Mouse (Mus musculus) lung, embryonic 15.5 days (tissue): ENCODE measurements around the gene Arih1. TPM values are rescaled to one million over a fixed set of nuclear protein-coding genes. Genes with fewer than 3 reads are reported as not detected.

Experiments used
- ATAC-seq: fragments of 200-750 bp; cut with Nextera tagmentation; 2 replicates; pipeline ENCODE4 v1.8.0; 2017; ENCODE audit warnings: moderate number of reproducible peaks, borderline replicate concordance; ENCODE audit not compliant: low FRiP score, low TSS enrichment; ENCODE audit errors: extremely low read depth
- H3K27ac ChIP-seq: fragments of 300-500 bp; sonication (generic); 2 replicates; pipeline ENCODE4 v1.5.1; 2015; ENCODE audit warnings: moderate library complexity, mild to moderate bottlenecking, inconsistent platforms
- H3K27me3 ChIP-seq: fragments of 300-500 bp; sonication (generic); 2 replicates; pipeline ENCODE4 v1.6.1; 2015; ENCODE audit warnings: inconsistent platforms
- H3K36me3 ChIP-seq: fragments of 300-500 bp; sonication (generic); 2 replicates; pipeline ENCODE4 v1.6.1; 2015; ENCODE audit warnings: inconsistent platforms
- H3K4me1 ChIP-seq: fragments of 300-500 bp; sonication (generic); 2 replicates; pipeline ENCODE4 v1.6.1; 2015; ENCODE audit warnings: inconsistent platforms
- H3K4me2 ChIP-seq: fragments of 300-500 bp; sonication (generic); 2 replicates; pipeline ENCODE4 v1.6.1; 2015; ENCODE audit warnings: inconsistent platforms, mild to moderate bottlenecking, moderate library complexity
- H3K4me3 ChIP-seq: fragments of 300-500 bp; sonication (generic); 2 replicates; pipeline ENCODE4 v1.5.1; 2015; ENCODE audit warnings: mild to moderate bottlenecking, inconsistent platforms
- H3K9ac ChIP-seq: fragments of 300-500 bp; sonication (generic); 2 replicates; pipeline ENCODE4 v1.6.1; 2015; ENCODE audit warnings: inconsistent platforms
- H3K9me3 ChIP-seq: fragments of 300-500 bp; sonication (generic); 2 replicates; pipeline ENCODE4 v1.6.1; 2016; ENCODE audit warnings: inconsistent platforms
- WGBS: fragments of 180-500 bp; shearing (Covaris S2); methylation state at CpG from one replicate; pipeline ENCODE4 v1.1.7; 2015; 5-methylcytosine and 5-hydroxymethylcytosine counted together
- polyA plus RNA-seq: library from polyadenylated mRNA; unstranded; fragments of >200 nt; fragmentation: Nextera tagmentation; extraction: Ambion mirVana; gene quantifications from 2 replicates; pipeline ENCODE4 v1.2.1, GENCODE M21; 2015

Arih1 gene
- polyA plus RNA-seq, 1 experiment from 2014 or later, result 15.3 TPM

- no peak overlapping the region for H3K9ac ChIP-seq
- H3K4me3 ChIP-seq, result no peak overlapping the region
- WGBS, result 68% methylated on average over 1 of the region's 1 CpGs
- no peaks in the 10 kb centered on the region for H3K4me1 ChIP-seq
- no peaks in the 10 kb centered on the region for H3K9me3 ChIP-seq
- H3K4me2 ChIP-seq, result no peak overlapping the region
- no peak overlapping the region for H3K27ac ChIP-seq
- no peaks in the 10 kb centered on the region for H3K27me3 ChIP-seq
- no peak for ATAC-seq
- no peaks in the 10 kb centered on the region for H3K36me3 ChIP-seq
Measured at GRCm38 (mm10) chr9:59458416-59458815, 28.0 kb downstream of the Arih1 start.

GRCm38 (mm10) chr9:59457671-59458070 lies 28.7 kb downstream of the Arih1 start:
- H3K4me3 ChIP-seq, result no peak overlapping the region
- WGBS, result 82% methylated on average over 1 of the region's 1 CpGs
- no peaks in the 10 kb centered on the region for H3K9me3 ChIP-seq
- no peaks in the 10 kb centered on the region for H3K27me3 ChIP-seq
- H3K36me3 ChIP-seq, result no peaks in the 10 kb centered on the region
- H3K27ac ChIP-seq, result no peak overlapping the region
- no peak overlapping the region for H3K4me2 ChIP-seq
- H3K4me1 ChIP-seq, result no peaks in the 10 kb centered on the region
- H3K9ac ChIP-seq, result no peak overlapping the region
- no peak for ATAC-seq

GRCm38 (mm10) chr9:59455404-59456068 lies 30.9 kb downstream of the Arih1 start:
- Histone ChIP-seq H3K36me3 (no peaks in the 10 kb centered on the region), H3K27ac (no peak overlapping the region), H3K9ac (no peak overlapping the region), H3K4me1 (no peaks in the 10 kb centered on the region), H3K9me3 (no peaks in the 10 kb centered on the region), H3K4me3 (no peak overlapping the region), H3K4me2 (no peak overlapping the region), H3K27me3 (no peaks in the 10 kb centered on the region)
- ATAC-seq, result no peak
- 74% methylated on average over 3 of the region's 3 CpGs for WGBS

- Histone ChIP-seq H3K36me3 (peaks cover 19% of the 10 kb centered on the region), H3K9me3 (no peaks in the 10 kb centered on the region), H3K4me2 (no peak overlapping the region), H3K27ac (no peak overlapping the region), H3K4me1 (no peaks in the 10 kb centered on the region), H3K4me3 (no peak overlapping the region), H3K9ac (no peak overlapping the region), H3K27me3 (no peaks in the 10 kb centered on the region)
- 89% methylated on average over 1 of the region's 1 CpGs for WGBS
- ATAC-seq, result no peak
Measured at GRCm38 (mm10) chr9:59433729-59434128, 52.7 kb downstream of the Arih1 start.

- no peak for ATAC-seq
- Histone ChIP-seq H3K4me1 (no peaks in the 10 kb centered on the region), H3K4me2 (no peak overlapping the region), H3K36me3 (peaks cover 17% of the 10 kb centered on the region), H3K27me3 (no peaks in the 10 kb centered on the region), H3K9me3 (no peaks in the 10 kb centered on the region), H3K4me3 (no peak overlapping the region), H3K27ac (no peak overlapping the region), H3K9ac (no peak overlapping the region)
- 92% methylated on average over 2 of the region's 2 CpGs for WGBS
Measured at GRCm38 (mm10) chr9:59431626-59432025, 54.8 kb downstream of the Arih1 start.

- H3K9me3 ChIP-seq, result no peaks in the 10 kb centered on the region
- ATAC-seq, result no peak
- WGBS, result 85% methylated on average over 6 of the region's 6 CpGs
- no peaks in the 10 kb centered on the region for H3K4me1 ChIP-seq
- no peak overlapping the region for H3K9ac ChIP-seq
- H3K36me3 ChIP-seq, result peaks cover 5% of the 10 kb centered on the region; the same call in 1 of the 2 replicates
- no peaks in the 10 kb centered on the region for H3K27me3 ChIP-seq
- H3K27ac ChIP-seq, result no peak overlapping the region
- H3K4me3 ChIP-seq, result no peak overlapping the region
- no peak overlapping the region for H3K4me2 ChIP-seq
Measured at GRCm38 (mm10) chr9:59420487-59420886, 65.9 kb downstream of the Arih1 start.

- Histone ChIP-seq H3K4me3 (no peak overlapping the region), H3K27ac (no peak overlapping the region), H3K4me2 (no peak overlapping the region), H3K4me1 (no peaks in the 10 kb centered on the region), H3K9ac (no peak overlapping the region), H3K9me3 (no peaks in the 10 kb centered on the region), H3K27me3 (no peaks in the 10 kb centered on the region), H3K36me3 (peaks cover 42% of the 10 kb centered on the region)
- ATAC-seq, result no peak
- 100% methylated on average over 1 of the region's 1 CpGs for WGBS
Measured at GRCm38 (mm10) chr9:59407271-59407670, 79.1 kb downstream of the Arih1 start.

- H3K4me3 ChIP-seq, result no peak overlapping the region
- H3K27ac ChIP-seq, result no peak overlapping the region
- peaks cover 28% of the 10 kb centered on the region for H3K36me3 ChIP-seq
- no peak overlapping the region for H3K4me2 ChIP-seq
- no peak for ATAC-seq
- 83% methylated on average over 4 of the region's 4 CpGs for WGBS
- H3K27me3 ChIP-seq, result no peaks in the 10 kb centered on the region
- H3K9ac ChIP-seq, result no peak overlapping the region
- H3K4me1 ChIP-seq, result no peaks in the 10 kb centered on the region
- H3K9me3 ChIP-seq, result no peaks in the 10 kb centered on the region
Measured at GRCm38 (mm10) chr9:59389086-59389485, 97.3 kb downstream of the Arih1 start.

- no peak for ATAC-seq
- H3K27ac ChIP-seq, result no peak overlapping the region
Measured at GRCm38 (mm10) chr9:59388311-59388710, 98.1 kb downstream of the Arih1 start.

GRCm38 (mm10) chr9:59387461-59387860 lies 99.0 kb downstream of the Arih1 start:
- 54% methylated on average over 3 of the region's 3 CpGs for WGBS
- H3K4me3 ChIP-seq, result no peak overlapping the region

More at GRCm38 (mm10) chr9:59388311-59388710, 98.1 kb downstream of the Arih1 start:
- no peak overlapping the region for H3K4me2 ChIP-seq
- no peaks in the 10 kb centered on the region for H3K4me1 ChIP-seq
- H3K4me3 ChIP-seq, result no peak overlapping the region
- peaks cover 22% of the 10 kb centered on the region for H3K36me3 ChIP-seq
- H3K9ac ChIP-seq, result no peak overlapping the region
- no peaks in the 10 kb centered on the region for H3K9me3 ChIP-seq
- no peaks in the 10 kb centered on the region for H3K27me3 ChIP-seq
- 75% methylated on average over 1 of the region's 1 CpGs for WGBS

GRCm38 (mm10) chr9:59375626-59376025 lies 110.8 kb downstream of the Arih1 start:
- 88% methylated on average over 15 of the region's 15 CpGs for WGBS
- ATAC-seq, result no peak

More at GRCm38 (mm10) chr9:59387461-59387860, 99.0 kb downstream of the Arih1 start:
- Histone ChIP-seq H3K36me3 (peaks cover 14% of the 10 kb centered on the region; the same call in 1 of the 2 replicates), H3K4me1 (no peaks in the 10 kb centered on the region), H3K27me3 (no peaks in the 10 kb centered on the region), H3K9me3 (no peaks in the 10 kb centered on the region), H3K9ac (no peak overlapping the region), H3K4me2 (no peak overlapping the region), H3K27ac (no peak overlapping the region)
- ATAC-seq, result no peak

GRCm38 (mm10) chr9:59369646-59370045 lies 116.8 kb downstream of the Arih1 start:
- H3K27me3 ChIP-seq, result no peaks in the 10 kb centered on the region
- no peak overlapping the region for H3K4me2 ChIP-seq
- no peak overlapping the region for H3K4me3 ChIP-seq
- H3K4me1 ChIP-seq, result no peaks in the 10 kb centered on the region
- no peaks in the 10 kb centered on the region for H3K9me3 ChIP-seq
- H3K9ac ChIP-seq, result no peak overlapping the region
- ATAC-seq, result no peak
- 85% methylated on average over 9 of the region's 9 CpGs for WGBS
- H3K27ac ChIP-seq, result no peak overlapping the region
- H3K36me3 ChIP-seq, result no peaks in the 10 kb centered on the region

More at GRCm38 (mm10) chr9:59375626-59376025, 110.8 kb downstream of the Arih1 start:
- Histone ChIP-seq H3K27me3 (no peaks in the 10 kb centered on the region), H3K9me3 (no peaks in the 10 kb centered on the region), H3K4me2 (no peak overlapping the region), H3K4me3 (no peak overlapping the region), H3K9ac (no peak overlapping the region), H3K27ac (no peak overlapping the region), H3K36me3 (no peaks in the 10 kb centered on the region), H3K4me1 (no peaks in the 10 kb centered on the region)
